Mouse (Mus musculus): ENCODE measurements at regions not wholly inside any gene's neighbourhood (a gene's known extent, or its start where the extent isn't known, plus 50 kb on each side); places are given as distances from the start of the nearest gene placed in this dataset.

DNA sequence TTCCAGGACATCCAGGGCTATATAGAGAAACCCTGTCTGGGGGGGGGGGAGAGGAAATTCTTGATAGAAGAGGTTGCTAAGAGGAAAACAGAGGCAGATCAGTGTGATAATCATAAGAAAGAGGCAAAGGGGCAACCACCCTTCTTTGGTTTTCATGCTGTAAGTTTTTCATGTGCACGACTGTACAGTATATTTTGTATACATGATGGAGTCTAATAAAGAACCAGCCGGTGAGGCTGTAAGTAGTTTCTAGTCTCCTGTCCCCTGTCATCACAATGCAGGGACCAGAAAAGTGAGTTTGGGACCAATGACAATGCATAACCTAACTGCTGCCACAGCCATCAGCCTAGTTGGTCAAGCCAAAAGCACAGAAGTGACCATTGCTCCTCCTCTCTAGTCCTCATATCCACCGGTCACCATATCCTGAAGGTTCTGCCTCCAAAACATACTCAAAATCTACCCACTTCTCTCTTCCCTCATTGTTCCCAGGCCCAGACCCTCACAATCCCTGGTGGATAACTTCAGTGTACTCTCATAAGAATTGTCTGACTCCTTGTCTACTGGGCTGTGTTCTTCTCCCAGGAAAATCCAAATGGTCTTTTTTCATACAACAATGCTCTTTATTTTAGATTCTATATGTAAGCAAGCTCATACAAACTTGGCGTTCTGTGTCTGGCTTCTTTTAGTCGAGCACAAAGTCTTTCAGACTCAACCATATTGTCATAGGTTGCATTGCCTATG lies 122.9 kb upstream of the Cpm start:
- TF ChIP-seq CTCF (IDR thresholded peaks at IDR 0.05; ENCODE audit: extremely low read depth, insufficient read depth, low read length), result no peak
- TF ChIP-seq POLR2A (IDR thresholded peaks at IDR 0.05; ENCODE audit: extremely low read depth, insufficient read depth, low read length), result no peak
